Mouse (Mus musculus): ENCODE measurements around the gene Lgi4. TPM values are rescaled to one million over a fixed set of nuclear protein-coding genes. Genes with fewer than 3 reads are reported as not detected.

Gene Lgi4
- total and polyA plus RNA-seq, 2 experiments from 2014 or later: 0.98 to 1.6 TPM

- DNase-seq (no peak), ATAC-seq (no peak)
- no peak overlapping the region for H3K4me3 ChIP-seq (ENCODE audit: low read depth, low read length)
- 68% methylated on average over 5 of the region's 5 CpGs for WGBS
- H3K9ac ChIP-seq: no peak overlapping the region
- no peaks in the 10 kb centered on the region for H3K27me3 ChIP-seq (ENCODE audit: insufficient read depth, low read length)
- no peaks in the 10 kb centered on the region for H3K4me1 ChIP-seq (ENCODE audit: insufficient read depth)
- no peak for TF ChIP-seq CTCF (IDR thresholded peaks at IDR 0.05; ENCODE audit: low read depth)
- H3K4me2 ChIP-seq (ENCODE audit: low read depth): no peak overlapping the region
- no peak overlapping the region for H3K27ac ChIP-seq (ENCODE audit: low read depth, low read length)
- no peaks in the 10 kb centered on the region for H3K36me3 ChIP-seq (ENCODE audit: insufficient read depth)
- no peaks in the 10 kb centered on the region for H3K9me3 ChIP-seq (ENCODE audit: low read length)
Measured at GRCm38 (mm10) chr7:31074713-31075069, 15.5 kb downstream of the Lgi4 start.

- no peaks in the 10 kb centered on the region for H3K36me3 ChIP-seq (ENCODE audit: insufficient read depth)
- TF ChIP-seq CTCF (IDR thresholded peaks at IDR 0.05; ENCODE audit: low read depth): no peak
- no peaks in the 10 kb centered on the region for H3K27me3 ChIP-seq (ENCODE audit: insufficient read depth, low read length)
- WGBS: 72% methylated on average over 5 of the region's 5 CpGs
- DNase-seq (no peak), ATAC-seq (no peak)
- H3K9me3 ChIP-seq (ENCODE audit: low read length): no peaks in the 10 kb centered on the region
- no peaks in the 10 kb centered on the region for H3K4me1 ChIP-seq (ENCODE audit: insufficient read depth)
- H3K9ac ChIP-seq: no peak within 1 kb of the TSS
- H3K27ac ChIP-seq (ENCODE audit: low read depth, low read length): no peak within 1 kb of the TSS
- no peak within 1 kb of the TSS for H3K4me3 ChIP-seq (ENCODE audit: low read depth, low read length)
- H3K4me2 ChIP-seq (ENCODE audit: low read depth): no peak within 1 kb of the TSS
Measured at GRCm38 (mm10) chr7:31076492-31076891, 17.4 kb downstream of the Lgi4 start, which contains the start of gene Fxyd3. TSS of gene Fxyd3 (minus strand) at chr7:31076704.

GRCm38 (mm10) chr7:31077470-31077869 is 18.3 kb downstream of the Lgi4 start:
- H3K27ac ChIP-seq (ENCODE audit: low read depth, low read length): no peak overlapping the region
- H3K9me3 ChIP-seq (ENCODE audit: low read length): no peaks in the 10 kb centered on the region
- WGBS: 40% methylated on average over 6 of the region's 6 CpGs
- H3K36me3 ChIP-seq (ENCODE audit: insufficient read depth): no peaks in the 10 kb centered on the region
- DNase-seq (no peak), ATAC-seq (peak; percentile 76)
- no peak overlapping the region for H3K4me3 ChIP-seq (ENCODE audit: low read depth, low read length)
- no peak overlapping the region for H3K4me2 ChIP-seq (ENCODE audit: low read depth)
- no peak for TF ChIP-seq CTCF (IDR thresholded peaks at IDR 0.05; ENCODE audit: low read depth)
- no peaks in the 10 kb centered on the region for H3K27me3 ChIP-seq (ENCODE audit: insufficient read depth, low read length)
- no peak overlapping the region for H3K9ac ChIP-seq
- H3K4me1 ChIP-seq (ENCODE audit: insufficient read depth): no peaks in the 10 kb centered on the region

- WGBS: 46% methylated on average over 5 of the region's 5 CpGs
- Histone ChIP-seq H3K9me3 (ENCODE audit: low read length) (no peaks in the 10 kb centered on the region), H3K4me1 (ENCODE audit: insufficient read depth) (no peaks in the 10 kb centered on the region), H3K27ac (ENCODE audit: low read depth, low read length) (no peak overlapping the region), H3K4me3 (ENCODE audit: low read depth, low read length) (no peak overlapping the region), H3K36me3 (ENCODE audit: insufficient read depth) (no peaks in the 10 kb centered on the region), H3K9ac (no peak overlapping the region), H3K4me2 (ENCODE audit: low read depth) (no peak overlapping the region), H3K27me3 (ENCODE audit: insufficient read depth, low read length) (no peaks in the 10 kb centered on the region)
- peak; percentile 76 for ATAC-seq
- peak; percentile 77 for DNase-seq
- TF ChIP-seq CTCF (IDR thresholded peaks at IDR 0.05; ENCODE audit: low read depth): peak; percentile 90
Measured at GRCm38 (mm10) chr7:31077885-31078445, 18.8 kb downstream of the Lgi4 start.

GRCm38 (mm10) chr7:31079670-31080069 is 20.5 kb downstream of the Lgi4 start:
- H3K4me1 ChIP-seq (ENCODE audit: insufficient read depth): no peaks in the 10 kb centered on the region
- H3K9ac ChIP-seq: no peak overlapping the region
- no peaks in the 10 kb centered on the region for H3K9me3 ChIP-seq (ENCODE audit: low read length)
- ATAC-seq (no peak), DNase-seq (no peak)
- H3K4me3 ChIP-seq (ENCODE audit: low read depth, low read length): no peak overlapping the region
- no peaks in the 10 kb centered on the region for H3K36me3 ChIP-seq (ENCODE audit: insufficient read depth)
- H3K27me3 ChIP-seq (ENCODE audit: insufficient read depth, low read length): no peaks in the 10 kb centered on the region
- TF ChIP-seq CTCF (IDR thresholded peaks at IDR 0.05; ENCODE audit: low read depth): no peak
- no peak overlapping the region for H3K4me2 ChIP-seq (ENCODE audit: low read depth)
- H3K27ac ChIP-seq (ENCODE audit: low read depth, low read length): no peak overlapping the region
- WGBS: 91% methylated on average over 8 of the region's 8 CpGs

GRCm38 (mm10) chr7:31080611-31081010 is 21.5 kb downstream of the Lgi4 start:
- Histone ChIP-seq H3K36me3 (ENCODE audit: insufficient read depth) (no peaks in the 10 kb centered on the region), H3K9ac (no peak overlapping the region), H3K27ac (ENCODE audit: low read depth, low read length) (no peak overlapping the region), H3K4me3 (ENCODE audit: low read depth, low read length) (no peak overlapping the region), H3K9me3 (ENCODE audit: low read length) (no peaks in the 10 kb centered on the region), H3K4me1 (ENCODE audit: insufficient read depth) (no peaks in the 10 kb centered on the region), H3K27me3 (ENCODE audit: insufficient read depth, low read length) (no peaks in the 10 kb centered on the region), H3K4me2 (ENCODE audit: low read depth) (no peak overlapping the region)
- 39% methylated on average over 3 of the region's 3 CpGs for WGBS
- DNase-seq: no peak
- no peak for ATAC-seq
- no peak for TF ChIP-seq CTCF (IDR thresholded peaks at IDR 0.05; ENCODE audit: low read depth)

- Histone ChIP-seq H3K36me3 (ENCODE audit: insufficient read depth) (no peaks in the 10 kb centered on the region), H3K27ac (ENCODE audit: low read depth, low read length) (no peak overlapping the region), H3K4me3 (ENCODE audit: low read depth, low read length) (no peak overlapping the region), H3K4me1 (ENCODE audit: insufficient read depth) (no peaks in the 10 kb centered on the region), H3K4me2 (ENCODE audit: low read depth) (no peak overlapping the region), H3K27me3 (ENCODE audit: insufficient read depth, low read length) (no peaks in the 10 kb centered on the region), H3K9me3 (ENCODE audit: low read length) (no peaks in the 10 kb centered on the region), H3K9ac (no peak overlapping the region)
- no peak for TF ChIP-seq CTCF (IDR thresholded peaks at IDR 0.05; ENCODE audit: low read depth)
- no peak for ATAC-seq
- 50% methylated on average over 1 of the region's 1 CpGs for WGBS
- no peak for DNase-seq
Measured at GRCm38 (mm10) chr7:31081106-31081505, 22.0 kb downstream of the Lgi4 start.

Measured in forebrain, postnatal 0 days (tissue).